Mouse (Mus musculus): Measurements from ENCODE around the gene Babam2. TPM values are rescaled to one million over a fixed set of nuclear protein-coding genes. Genes with fewer than 3 reads are reported as not detected.
"Not testable (repeated sequence)": the region's sequence is repeated elsewhere in the genome, so short reads cannot be mapped to it uniquely, and the experiment has no call there.

Gene Babam2
- total and polyA plus RNA-seq, 3 experiments: 25.2 to 32.9 (median 28.4) TPM

DNA sequence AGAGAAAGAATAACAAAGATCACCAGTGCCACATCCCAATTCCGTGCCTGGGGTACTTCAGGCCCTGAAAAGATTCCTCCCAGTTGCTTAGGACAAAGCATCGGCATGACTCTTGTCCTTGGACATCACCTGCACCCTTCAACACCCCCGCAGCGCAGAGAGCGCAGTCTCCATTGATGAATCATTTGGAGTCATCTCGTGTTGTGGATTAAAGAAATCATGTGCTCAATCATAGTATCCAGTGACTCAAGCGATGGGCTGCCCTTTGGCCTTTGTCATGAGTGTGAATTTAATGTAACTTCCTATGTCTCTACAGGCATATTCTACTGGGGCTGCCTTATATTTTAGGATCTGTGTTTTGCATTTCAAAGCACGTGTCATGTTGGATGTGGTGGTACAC lies 265.9 kb downstream of the Babam2 start:
- H3K27me3 ChIP-seq (ENCODE audit: control insufficient read depth, insufficient read depth, low read length): no peaks in the 10 kb centered on the region
- TF ChIP-seq EP300 (IDR thresholded peaks at IDR 0.05; ENCODE audit: insufficient read depth, low read depth, low read length): no peak
- no peak for TF ChIP-seq POLR2A (IDR thresholded peaks at IDR 0.05; ENCODE audit: insufficient read depth, low read depth, low read length)
- no peak for TF ChIP-seq CTCF (IDR thresholded peaks at IDR 0.05)
- H3K4me1 ChIP-seq (ENCODE audit: control insufficient read depth, insufficient read depth, low read length): peaks cover 5% of the 10 kb centered on the region
- no peak overlapping the region for H3K4me3 ChIP-seq
- no peak overlapping the region for H3K27ac ChIP-seq
- no peak for DNase-seq
- WGBS: 91% methylated on average over 8 of the region's 8 CpGs
- intact Hi-C loops (cut with DNase I): no loop called here
- H3K36me3 ChIP-seq (ENCODE audit: control insufficient read depth, insufficient read depth, low read length): no peaks in the 10 kb centered on the region; the same call in 1 of the 2 replicates
- H3K79me2 ChIP-seq (replicated peaks; ENCODE audit: control insufficient read depth, insufficient read depth, low read length): no peaks in the 10 kb centered on the region
- H3K9ac ChIP-seq (ENCODE audit: low read depth, low read length): no peak overlapping the region

DNA sequence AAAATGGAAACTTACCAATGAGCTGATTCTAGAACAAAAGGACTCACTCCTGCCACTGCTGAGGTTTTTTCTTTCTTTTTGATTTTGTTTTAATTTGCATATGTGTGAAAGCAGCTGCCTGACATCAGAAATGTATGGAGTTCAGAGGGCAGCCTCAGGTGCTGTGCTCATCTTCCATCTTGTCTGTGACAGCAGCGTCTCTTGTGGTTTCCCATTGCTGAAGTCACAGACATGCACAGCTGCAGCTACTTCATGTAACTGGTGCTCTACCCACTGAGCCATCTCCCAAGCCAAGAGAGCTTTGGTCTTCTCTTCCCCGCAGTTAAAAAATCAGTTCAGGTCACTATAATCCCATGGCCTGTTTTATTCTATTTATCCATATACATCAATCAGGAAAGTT lies 266.4 kb downstream of the Babam2 start:
- TF ChIP-seq CTCF (IDR thresholded peaks at IDR 0.05) (no peak), EP300 (IDR thresholded peaks at IDR 0.05; ENCODE audit: insufficient read depth, low read depth, low read length) (no peak), POLR2A (IDR thresholded peaks at IDR 0.05; ENCODE audit: insufficient read depth, low read depth, low read length) (no peak)
- 100% methylated on average over 2 of the region's 2 CpGs for WGBS
- Histone ChIP-seq H3K79me2 (replicated peaks; ENCODE audit: control insufficient read depth, insufficient read depth, low read length) (no peaks in the 10 kb centered on the region), H3K4me1 (ENCODE audit: control insufficient read depth, insufficient read depth, low read length) (peaks cover 5% of the 10 kb centered on the region), H3K4me3 (no peak overlapping the region), H3K36me3 (ENCODE audit: control insufficient read depth, insufficient read depth, low read length) (no peaks in the 10 kb centered on the region; the same call in 1 of the 2 replicates), H3K27ac (no peak overlapping the region), H3K9ac (ENCODE audit: low read depth, low read length) (no peak overlapping the region), H3K27me3 (ENCODE audit: control insufficient read depth, insufficient read depth, low read length) (no peaks in the 10 kb centered on the region)
- no peak for DNase-seq
- intact Hi-C loops (cut with DNase I): no loop called here

DNA sequence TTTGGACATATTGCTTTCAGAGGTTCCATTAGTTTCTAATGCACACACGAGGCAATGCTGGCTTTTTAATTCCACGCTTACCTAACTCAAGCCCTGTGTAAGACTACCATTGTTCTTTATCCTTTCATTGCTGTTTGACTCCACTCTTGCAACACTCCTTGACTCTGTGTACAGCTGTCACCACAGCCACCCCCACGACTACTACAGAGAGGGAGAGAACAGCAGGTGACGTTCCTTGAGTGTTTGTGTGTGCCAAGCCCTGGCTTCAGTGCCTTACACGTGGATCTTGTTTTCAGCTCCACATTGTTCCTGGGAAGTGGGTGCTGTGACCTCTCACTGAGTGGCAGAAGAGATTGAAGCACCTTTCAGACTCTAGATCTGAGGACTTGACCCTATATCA lies 269.3 kb downstream of the Babam2 start:
- Histone ChIP-seq H3K27ac (no peak overlapping the region), H3K4me3 (no peak overlapping the region), H3K4me1 (ENCODE audit: control insufficient read depth, insufficient read depth, low read length) (peaks cover 6% of the 10 kb centered on the region), H3K79me2 (replicated peaks; ENCODE audit: control insufficient read depth, insufficient read depth, low read length) (no peaks in the 10 kb centered on the region), H3K36me3 (ENCODE audit: control insufficient read depth, insufficient read depth, low read length) (no peaks in the 10 kb centered on the region), H3K9ac (ENCODE audit: low read depth, low read length) (no peak overlapping the region), H3K27me3 (ENCODE audit: control insufficient read depth, insufficient read depth, low read length) (no peaks in the 10 kb centered on the region)
- intact Hi-C loops (cut with DNase I): no loop called here
- WGBS: 76% methylated on average over 5 of the region's 5 CpGs
- TF ChIP-seq EP300 (IDR thresholded peaks at IDR 0.05; ENCODE audit: insufficient read depth, low read depth, low read length) (no peak), CTCF (IDR thresholded peaks at IDR 0.05) (no peak), POLR2A (IDR thresholded peaks at IDR 0.05; ENCODE audit: insufficient read depth, low read depth, low read length) (no peak)
- peak in 1 of 2 experiments; percentile 36 for DNase-seq

DNA sequence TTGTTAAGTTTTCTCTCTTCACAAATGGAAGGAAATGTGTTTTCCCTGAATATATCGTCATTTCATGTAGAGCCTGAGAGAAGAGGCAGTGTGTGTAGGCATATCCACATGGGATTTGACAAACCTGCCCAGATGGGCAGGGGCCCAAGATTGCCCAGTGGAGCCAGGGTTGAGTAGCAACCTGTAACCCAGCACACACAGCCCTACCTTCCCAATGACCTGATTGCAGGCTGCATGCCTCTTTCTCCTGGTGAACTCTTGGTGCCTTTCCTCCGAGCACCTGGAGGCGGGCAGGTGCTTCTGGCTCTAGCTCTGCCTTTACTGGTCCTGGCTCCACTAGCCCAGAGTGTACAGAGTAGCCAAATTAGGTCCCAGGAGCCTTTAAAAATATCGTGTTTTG lies 270.0 kb downstream of the Babam2 start:
- WGBS: 66% methylated on average over 4 of the region's 4 CpGs

DNA sequence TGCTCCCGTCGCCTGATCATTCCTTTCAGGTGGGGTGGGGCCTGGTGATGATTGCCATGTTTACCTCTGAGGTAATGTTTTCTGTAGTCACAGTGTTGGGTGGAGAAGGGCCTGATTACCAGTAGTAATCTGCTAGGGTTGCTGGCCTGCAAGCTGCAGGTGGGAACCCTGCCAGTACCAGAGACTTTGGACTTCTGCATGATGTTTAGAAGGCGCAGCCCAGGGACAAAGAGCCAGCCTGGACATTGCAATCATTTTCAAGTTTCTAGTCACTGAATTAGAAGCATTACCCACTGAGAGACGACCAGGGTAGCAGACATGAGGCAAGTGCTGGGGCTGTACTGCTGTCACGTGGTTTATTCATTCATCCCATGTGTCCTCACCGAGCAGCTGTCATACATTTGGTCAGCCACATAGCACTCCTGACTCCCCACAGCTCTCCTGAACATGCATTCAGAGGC lies 270.6 kb downstream of the Babam2 start:
- Histone ChIP-seq H3K27ac (no peak overlapping the region), H3K4me3 (no peak overlapping the region), H3K36me3 (ENCODE audit: control insufficient read depth, insufficient read depth, low read length) (no peaks in the 10 kb centered on the region), H3K9ac (ENCODE audit: low read depth, low read length) (no peak overlapping the region), H3K4me1 (ENCODE audit: control insufficient read depth, insufficient read depth, low read length) (peaks cover 8% of the 10 kb centered on the region), H3K79me2 (replicated peaks; ENCODE audit: control insufficient read depth, insufficient read depth, low read length) (no peaks in the 10 kb centered on the region), H3K27me3 (ENCODE audit: control insufficient read depth, insufficient read depth, low read length) (no peaks in the 10 kb centered on the region)
- DNase-seq: peak; percentile 40 to 53
- TF ChIP-seq CTCF (IDR thresholded peaks at IDR 0.05) (no peak), POLR2A (IDR thresholded peaks at IDR 0.05; ENCODE audit: insufficient read depth, low read depth, low read length) (no peak), EP300 (IDR thresholded peaks at IDR 0.05; ENCODE audit: insufficient read depth, low read depth, low read length) (no peak)
- WGBS: 53% methylated on average over 6 of the region's 6 CpGs
- intact Hi-C loops (cut with DNase I): no loop called here

More for the DNA sequence above, 270.0 kb downstream of the Babam2 start:
- no peak for DNase-seq
- Histone ChIP-seq H3K27ac (no peak overlapping the region), H3K27me3 (ENCODE audit: control insufficient read depth, insufficient read depth, low read length) (no peaks in the 10 kb centered on the region), H3K4me1 (ENCODE audit: control insufficient read depth, insufficient read depth, low read length) (peaks cover 8% of the 10 kb centered on the region), H3K9ac (ENCODE audit: low read depth, low read length) (no peak overlapping the region), H3K36me3 (ENCODE audit: control insufficient read depth, insufficient read depth, low read length) (no peaks in the 10 kb centered on the region), H3K4me3 (no peak overlapping the region), H3K79me2 (replicated peaks; ENCODE audit: control insufficient read depth, insufficient read depth, low read length) (no peaks in the 10 kb centered on the region)
- no peak for TF ChIP-seq POLR2A (IDR thresholded peaks at IDR 0.05; ENCODE audit: insufficient read depth, low read depth, low read length)
- no peak for TF ChIP-seq CTCF (IDR thresholded peaks at IDR 0.05)
- intact Hi-C loops (cut with DNase I): no loop called here

DNA sequence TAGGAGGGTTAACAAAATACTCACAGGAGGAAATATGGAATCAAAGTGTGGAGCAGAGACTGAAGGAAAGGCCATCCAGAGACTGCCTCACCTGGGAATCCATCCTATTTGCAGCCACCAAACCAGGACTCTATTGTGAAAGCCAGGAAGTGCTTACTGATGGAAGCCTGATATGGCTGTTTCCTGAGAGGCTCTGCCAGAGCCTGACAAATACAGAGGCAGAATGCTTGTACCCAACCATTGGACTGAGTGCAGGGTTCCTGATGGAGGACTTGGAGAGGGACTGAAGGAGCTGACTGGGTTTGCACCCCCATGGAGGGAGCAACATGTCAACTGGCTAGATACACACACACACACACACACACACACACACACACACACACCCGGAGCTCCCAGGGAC lies 274.9 kb downstream of the Babam2 start:
- intact Hi-C loops (cut with DNase I); H3K4me1 ChIP-seq (ENCODE audit: control insufficient read depth, insufficient read depth, low read length); H3K79me2 ChIP-seq (replicated peaks; ENCODE audit: control insufficient read depth, insufficient read depth, low read length); H3K4me3 ChIP-seq; H3K27me3 ChIP-seq (ENCODE audit: control insufficient read depth, insufficient read depth, low read length); DNase-seq; H3K27ac ChIP-seq; H3K9ac ChIP-seq (ENCODE audit: low read depth, low read length); H3K36me3 ChIP-seq (ENCODE audit: control insufficient read depth, insufficient read depth, low read length): not testable (repeated sequence)
- WGBS: 50% methylated on average over 1 of the region's 1 CpGs
